Mouse (Mus musculus) layer of hippocampus, adult 18-20 months (tissue): ENCODE results near the gene St8sia1. TPM values are rescaled to one million over a fixed set of nuclear protein-coding genes. Genes with fewer than 3 reads are reported as not detected.
A peak's percentile ranks its signal among the peaks of the same experiment; 100 is the strongest.

Experiments
- DNase-seq, 2 experiments: peaks; one replicate each; pipeline ENCODE4 v3.0.0; 2022; ENCODE audit warnings: low spot score in 2 of 2
- total RNA-seq, 2 experiments: library from RNA; stranded (reverse); gene quantifications; 2 replicates each; pipeline ENCODE4 v1.2.3; 2021

The St8sia1 gene
- total RNA-seq, 2 experiments from 2014 or later, result 34.1 TPM

DNA sequence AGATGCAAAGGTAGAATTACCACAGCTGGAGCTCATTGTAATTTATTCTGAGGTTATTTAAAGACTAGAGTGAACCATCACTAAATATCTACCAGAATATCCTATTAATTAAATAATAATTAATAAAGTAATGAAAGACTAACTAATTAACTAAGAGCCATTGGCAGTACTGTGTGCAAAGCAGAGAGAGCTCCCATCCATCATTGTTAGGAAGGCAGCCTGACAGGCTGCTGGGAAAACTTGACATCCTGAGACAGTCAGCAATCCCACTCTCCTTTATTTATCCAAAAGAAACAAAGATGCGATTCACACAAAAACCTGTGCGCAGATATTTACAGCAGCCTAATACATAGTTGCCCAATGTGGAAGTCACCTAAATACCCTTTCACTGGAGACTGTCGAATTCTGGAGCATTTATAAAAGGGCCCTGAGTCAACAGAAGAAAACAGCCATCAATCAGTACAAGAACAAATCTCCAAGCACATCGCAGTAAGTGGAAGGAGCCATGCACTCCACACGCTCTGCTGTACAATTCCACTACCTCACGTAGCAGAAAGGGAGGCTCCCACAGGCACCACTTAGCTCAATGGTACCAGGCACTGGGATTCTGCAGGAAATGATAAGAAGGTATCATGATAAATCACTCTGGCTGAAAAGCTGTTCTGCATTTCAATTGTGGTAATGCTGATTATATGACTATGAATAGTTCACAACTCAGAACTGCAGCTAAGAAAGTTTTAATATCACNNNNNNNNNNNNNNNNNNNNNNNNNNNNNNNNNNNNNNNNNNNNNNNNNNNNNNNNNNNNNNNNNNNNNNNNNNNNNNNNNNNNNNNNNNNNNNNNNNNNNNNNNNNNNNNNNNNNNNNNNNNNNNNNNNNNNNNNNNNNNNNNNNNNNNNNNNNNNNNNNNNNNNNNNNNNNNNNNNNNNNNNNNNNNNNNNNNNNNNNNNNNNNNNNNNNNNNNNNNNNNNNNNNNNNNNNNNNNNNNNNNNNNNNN, 15.7 kb upstream of the St8sia1 start:
- no peak for DNase-seq

DNA sequence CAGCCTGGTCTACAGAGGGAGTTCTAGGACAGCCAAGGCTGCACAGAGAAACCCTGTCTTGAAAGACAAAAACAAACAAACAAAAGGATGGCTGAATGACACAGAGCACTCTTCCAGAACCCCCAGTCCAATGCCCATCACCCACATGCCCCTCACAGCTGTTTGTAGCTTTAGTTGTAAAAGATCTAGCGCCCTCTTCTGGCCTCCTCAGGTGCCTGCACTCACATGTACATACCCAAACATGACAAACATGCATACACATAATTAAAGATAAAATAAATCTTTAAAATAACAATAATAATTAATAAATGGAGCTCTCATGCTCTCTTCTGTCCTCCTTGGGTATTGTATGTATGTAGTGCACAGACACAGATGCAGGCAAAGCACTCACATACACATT, 13.0 kb upstream of the St8sia1 start:
- no peak for DNase-seq

DNA sequence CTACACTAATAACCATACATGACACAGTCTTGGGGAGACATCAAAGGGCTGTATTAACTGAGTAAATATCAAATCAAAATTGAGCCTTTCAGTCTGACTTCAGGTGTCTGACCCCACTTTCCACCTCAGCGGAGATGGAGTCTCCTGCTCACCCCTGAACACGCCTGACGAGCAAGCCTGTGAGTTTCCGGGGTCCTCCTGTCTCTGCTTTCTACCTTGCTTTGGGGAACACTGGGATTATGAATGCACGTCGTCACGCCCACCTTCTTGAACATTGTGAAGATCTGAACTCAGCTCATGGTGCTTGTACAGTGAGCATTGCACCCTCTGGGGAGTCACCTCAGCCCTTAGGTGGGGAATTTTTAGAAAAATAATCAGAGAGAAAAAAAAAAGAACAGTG, 9.0 kb upstream of the St8sia1 start:
- no peak for DNase-seq

DNA sequence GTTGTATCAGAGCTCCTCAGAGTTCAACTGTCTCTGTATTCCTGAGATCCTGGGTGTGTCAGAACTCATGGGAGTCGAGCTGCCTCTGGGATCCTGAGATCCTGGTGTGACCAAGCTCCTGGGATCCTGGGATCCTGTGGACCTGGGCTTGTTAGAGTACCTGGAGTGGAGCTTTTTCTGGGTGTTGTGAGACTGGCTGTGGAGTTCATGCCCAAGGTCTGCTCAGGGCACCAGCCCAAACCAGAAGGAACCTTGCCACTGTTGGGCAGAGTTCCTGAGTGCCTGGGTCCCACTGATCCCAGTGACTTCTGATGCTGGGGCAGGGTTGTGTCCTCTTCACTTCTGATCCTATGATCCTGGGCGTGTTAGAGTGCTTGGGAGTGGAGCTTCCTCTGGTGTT, 8.0 kb upstream of the St8sia1 start:
- DNase-seq, result no peak

DNA sequence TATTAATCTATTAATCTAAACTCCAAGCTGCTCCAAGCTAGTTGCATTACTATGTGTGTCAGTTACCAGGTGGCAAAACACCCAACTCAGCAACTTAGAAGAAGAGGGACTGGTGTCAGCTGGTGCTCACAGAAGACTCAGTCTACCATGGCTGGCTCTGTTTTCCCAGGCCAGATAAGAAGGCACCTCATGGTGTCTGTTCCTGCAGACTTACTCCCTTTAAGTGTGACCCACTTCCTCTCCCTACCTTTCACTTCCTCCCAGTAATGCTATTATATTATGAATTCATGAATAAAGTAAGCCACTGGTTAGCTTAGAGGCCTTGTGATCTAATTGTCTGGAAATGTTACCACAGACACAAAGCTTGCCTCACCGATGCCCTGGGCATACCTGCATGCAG, 3.2 kb upstream of the St8sia1 start:
- DNase-seq, result no peak

DNA sequence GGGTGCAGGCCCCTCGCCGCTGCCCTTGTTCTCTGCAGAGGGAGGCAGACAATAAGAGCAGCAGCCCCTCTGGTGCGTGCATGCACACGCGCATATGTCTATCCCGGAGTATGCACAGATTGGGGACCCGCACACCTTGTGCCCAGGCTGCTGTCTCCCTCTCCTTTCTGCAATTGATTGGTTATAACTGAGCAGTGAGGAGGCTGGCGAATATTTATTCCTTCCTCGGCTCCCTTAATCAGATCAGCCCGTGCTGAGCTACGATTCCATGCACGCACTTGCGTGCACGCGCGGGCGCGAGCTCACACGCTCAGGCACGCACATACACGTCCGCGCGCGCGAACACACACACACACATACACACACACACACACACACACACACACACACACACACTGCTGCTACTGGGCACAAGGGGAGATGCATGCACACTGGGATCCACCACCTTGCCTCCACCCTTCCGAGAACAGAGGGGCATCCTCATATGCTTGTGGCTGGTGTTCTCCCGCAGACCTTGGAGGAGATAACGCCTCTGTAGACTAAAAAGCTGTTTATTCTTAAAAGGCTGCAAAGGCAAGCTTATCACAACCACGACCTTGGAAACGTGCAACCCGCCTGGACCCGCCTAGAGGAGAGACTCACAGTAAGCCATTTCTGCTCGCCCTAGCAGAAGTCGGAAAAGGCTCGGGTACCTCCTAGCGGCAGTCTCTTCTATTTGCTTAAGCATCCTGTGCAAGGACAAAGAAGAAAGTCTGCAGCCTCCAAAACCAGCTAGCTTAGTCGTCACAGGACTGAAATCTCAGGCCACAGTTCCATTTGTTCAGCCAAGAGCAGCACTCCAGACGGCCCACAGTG, 506 bp upstream of the St8sia1 start:
- peak; percentile 78 to 91 for DNase-seq

DNA sequence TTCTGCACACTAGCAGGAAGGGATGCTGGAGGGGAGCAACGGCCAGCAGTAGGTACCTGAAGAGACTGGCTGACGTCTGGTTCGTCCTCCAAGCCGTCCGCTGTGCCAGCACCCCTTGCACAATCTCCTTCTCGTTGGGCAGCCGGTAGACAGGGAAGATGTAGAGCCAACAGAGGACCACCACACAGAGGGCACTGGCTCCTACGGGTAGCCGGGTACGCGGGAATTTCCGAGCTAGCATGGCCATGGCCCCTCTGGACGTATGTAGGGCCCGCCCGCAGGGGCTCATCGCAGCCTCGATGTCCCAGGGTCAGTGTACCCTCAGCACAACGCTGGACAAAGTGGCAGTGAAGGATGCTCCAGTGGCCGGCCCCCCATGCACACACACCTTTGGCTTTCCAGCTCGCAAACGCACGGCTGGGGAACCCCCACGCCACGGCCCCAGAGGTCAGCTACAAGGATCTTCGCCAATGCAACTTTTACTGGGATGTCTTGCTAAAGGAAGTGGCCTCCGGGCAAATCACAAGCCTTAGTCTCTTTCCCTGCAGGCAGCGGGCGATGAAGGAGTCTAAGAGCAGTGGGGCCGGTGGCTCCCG, 674 bp downstream of the St8sia1 start:
- peak in 1 of 2 experiments; percentile 8 for DNase-seq

DNA sequence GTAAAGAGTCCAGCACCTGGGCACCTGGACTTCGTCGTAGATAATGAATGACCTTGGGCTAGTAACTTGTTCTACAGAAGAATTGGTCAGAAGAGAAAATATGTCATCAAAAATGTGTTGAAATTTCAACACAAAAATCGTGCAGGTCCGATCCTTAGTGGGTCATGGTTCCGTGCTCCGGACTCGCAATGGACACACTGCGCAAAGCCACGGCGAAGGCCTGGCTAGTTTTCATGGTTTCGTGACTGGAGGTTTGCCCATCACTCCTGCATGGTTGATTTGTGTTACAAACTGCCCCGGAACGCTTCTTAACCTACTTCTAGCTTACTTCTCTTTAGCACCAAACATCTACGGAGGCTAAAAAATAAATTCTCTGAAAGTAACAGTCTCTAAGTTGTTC, 1.4 kb downstream of the St8sia1 start:
- DNase-seq, result no peak

DNA sequence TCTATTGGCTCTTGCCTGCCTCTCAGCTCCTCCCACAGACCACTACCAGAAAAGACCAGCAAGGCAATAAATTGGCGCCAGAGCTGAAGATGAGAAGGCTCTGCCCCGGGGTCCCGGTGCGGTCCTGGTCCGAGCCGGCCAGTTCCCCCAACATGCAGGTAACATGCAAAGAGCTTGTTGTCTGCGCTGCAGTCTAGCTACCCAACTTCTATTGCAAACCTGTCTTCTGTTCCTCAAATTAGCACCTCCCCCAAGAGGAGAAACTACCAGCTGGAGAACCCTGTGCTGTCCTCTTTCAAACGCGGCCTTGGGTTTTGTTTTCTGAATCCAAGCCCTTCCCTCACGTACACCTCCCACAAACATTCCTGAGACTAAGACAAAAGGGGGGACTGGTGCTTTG, 1.8 kb downstream of the St8sia1 start:
- no peak for DNase-seq

DNA sequence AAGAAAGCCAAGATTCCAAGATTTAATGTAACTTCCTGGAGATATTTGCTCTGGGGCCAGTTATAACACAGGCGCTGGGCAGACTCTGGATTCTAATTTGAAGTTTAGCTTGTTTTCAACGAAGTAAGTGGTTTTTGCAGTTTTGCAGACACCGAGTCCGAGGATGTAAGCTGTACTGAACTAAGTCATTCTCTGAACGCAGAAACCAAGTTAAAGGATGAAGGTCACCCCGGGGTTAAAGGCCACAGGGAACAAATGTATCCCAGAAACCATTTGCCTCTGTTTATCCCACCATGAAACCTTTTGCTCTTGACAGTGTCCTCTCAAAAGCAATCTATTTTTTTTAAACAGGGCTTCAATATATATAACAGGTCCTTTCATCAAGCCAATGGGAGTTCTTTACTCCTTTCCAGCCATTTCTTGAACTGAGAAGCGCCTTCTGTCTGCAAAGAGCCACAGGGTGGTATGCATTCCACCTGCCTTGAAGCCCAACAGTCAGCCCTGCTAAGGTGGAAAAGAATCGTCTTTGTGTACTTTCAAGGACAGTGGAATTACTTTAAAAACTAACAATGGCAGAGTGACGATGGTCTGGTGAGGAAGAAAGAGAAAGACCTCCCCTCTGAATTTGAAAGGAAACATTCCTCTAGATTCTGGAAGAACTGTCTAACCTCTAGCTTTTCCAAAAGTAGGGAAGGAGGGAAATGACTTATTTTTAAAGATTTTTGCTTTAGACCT, 2.4 kb downstream of the St8sia1 start:
- no peak for DNase-seq

DNA sequence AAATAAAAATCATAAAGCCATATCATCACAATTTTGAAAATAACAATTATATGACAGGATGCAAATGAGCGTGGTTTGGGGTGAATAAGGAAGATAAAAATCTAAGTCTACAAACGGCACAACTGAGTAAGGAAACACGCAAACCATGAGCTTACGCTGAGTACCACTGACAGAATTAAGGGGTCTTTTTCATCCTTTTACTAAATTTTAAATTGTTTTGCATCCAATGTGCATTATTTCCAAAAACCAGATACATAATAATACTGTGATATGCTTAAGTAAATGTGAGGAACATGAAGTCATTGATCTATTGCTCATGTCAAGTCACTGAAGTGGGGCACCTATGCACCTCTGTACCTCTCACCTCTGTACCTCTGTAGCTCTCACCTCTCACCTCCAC, 7.7 kb downstream of the St8sia1 start:
- no peak for DNase-seq

DNA sequence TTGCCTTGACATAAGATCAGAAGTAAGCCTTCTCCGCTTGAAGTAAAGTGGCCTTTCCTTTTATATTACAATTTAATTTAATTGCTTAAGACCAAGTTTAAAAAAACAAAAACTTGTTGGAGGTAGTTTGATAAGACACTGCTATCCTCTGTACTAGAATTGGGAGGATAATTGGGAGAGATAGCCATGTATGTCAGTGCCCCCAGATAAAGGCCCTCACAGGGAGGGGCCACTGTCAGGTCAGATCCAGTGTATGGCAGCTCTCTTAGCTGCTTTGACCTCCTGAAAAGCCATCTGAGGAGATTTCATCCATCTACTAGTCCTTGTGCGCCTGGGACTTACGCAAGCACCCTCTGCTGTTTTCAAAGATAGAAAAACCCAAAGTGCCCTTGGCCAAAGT, 9.0 kb downstream of the St8sia1 start:
- no peak for DNase-seq

DNA sequence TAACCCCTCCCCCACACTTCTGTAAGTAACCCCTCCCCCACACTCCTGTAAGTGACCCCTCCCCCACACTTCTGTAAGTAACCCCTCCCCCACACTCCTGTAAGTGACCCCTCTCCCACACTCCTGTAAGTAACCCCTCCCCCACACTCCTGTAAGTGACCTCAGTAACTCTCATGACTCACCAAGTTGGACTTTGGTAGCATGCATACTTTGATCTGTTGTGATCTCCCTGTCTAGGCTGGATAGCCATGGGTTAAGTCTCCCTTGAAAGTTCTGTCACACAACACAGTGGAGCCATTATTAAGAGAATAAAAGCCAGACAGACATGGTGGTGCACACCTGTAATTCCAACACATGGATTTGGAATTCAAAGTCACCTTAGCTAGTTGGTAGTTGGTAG, 11.1 kb downstream of the St8sia1 start:
- DNase-seq, result no peak

DNA sequence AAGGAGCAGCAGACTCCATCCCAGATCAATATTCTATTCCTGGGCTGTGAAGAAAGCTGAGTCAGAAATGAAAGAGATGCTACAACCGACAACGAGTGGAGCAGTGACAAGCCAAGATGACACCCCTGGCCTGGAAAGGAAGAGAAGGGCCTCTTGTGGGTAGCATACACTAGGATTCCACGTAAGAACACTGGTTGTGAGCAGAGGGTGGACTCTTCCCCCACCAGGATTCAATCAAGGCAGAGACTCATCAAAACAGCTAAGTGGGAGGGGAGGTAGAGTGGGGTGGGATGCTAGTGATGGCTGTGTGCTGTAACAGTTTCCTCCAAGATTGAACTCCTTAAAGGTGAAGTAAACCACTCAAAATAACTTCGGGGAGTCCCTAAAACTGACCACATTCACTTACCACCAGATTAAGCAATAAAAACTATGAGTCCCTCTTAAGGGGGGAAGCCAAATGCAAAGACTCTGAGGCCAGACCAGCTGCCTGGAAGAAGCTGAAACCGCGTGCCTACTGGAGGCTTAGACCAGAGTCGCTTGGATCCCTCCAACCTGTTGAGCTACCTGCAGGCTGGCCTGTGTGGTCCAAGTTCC, 11.8 kb downstream of the St8sia1 start:
- no peak for DNase-seq

DNA sequence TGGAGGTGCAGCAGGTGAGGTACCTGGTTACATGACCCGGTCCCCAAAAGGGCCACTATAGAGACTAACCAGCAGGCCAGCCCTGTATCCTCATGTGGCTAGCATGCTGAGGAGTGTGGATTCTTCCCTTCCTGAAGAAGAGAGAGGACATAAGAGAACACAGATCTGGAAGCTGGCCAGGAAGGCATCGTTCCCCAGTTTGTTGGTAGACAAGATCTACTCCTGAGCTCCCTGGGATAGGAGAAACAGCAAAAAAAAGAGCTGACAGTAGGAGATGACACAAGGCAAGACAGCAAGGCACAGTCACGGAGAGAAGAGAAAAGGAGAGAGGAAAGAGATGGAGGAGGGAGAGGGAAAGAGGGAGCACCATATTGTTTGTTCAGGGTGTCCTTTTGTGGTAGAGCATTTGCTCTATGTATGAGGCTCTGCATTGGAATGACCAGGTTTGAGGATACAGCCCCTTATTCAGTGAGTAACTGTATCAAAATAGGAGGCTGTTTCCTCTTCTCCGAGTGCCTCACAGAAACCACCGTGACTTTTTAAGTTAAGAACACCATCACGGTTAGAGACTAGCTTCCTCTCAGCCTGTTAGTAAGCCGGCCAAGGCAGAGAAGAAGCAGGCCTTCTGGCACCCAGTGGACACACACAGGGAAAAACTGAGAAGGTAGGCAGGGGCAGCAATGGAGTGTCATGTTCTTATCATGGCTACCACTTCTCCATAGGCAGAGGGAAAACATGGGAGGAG, 12.5 kb downstream of the St8sia1 start:
- DNase-seq, result peak; percentile 29 to 63

DNA sequence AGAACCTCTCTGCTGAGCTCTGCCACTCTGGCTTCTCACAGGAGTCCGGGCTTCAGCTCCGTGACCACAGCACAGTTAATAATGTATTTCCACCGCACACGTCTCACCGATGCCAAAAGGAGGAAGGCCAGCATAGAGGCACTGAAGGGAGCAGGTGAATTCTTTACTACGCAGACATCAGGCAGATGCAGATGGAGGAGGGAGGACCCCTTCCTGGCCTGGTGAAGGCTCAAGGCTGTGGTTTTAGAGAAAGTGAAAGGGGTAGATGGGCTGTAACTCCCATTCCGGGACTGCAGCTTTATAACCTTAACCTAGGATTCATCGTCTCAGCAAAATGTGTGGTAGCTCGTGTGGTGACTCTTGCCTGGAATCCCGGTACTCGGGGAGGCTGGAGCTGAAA, 13.9 kb downstream of the St8sia1 start:
- DNase-seq, result no peak

DNA sequence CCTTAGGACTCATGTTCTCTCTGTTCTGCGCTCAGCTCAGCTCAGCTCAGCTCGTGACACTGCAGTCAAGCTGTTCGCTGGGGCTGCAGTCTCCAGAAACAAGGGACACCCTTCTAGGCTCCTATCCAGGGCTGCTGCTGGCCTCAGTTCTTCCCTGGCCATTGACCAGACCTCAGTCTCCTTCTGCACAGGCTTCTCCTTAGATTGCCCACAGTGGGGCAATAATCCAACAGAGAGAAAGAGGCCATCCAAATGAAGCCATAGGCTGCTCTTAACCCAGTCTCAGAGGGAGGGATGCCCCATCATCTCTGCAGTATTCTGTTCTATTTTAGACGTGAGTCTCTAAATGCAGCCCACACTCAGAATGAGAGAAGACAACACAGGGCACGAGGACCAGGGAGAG, 15.3 kb downstream of the St8sia1 start:
- DNase-seq, result peak; percentile 39 to 62

DNA sequence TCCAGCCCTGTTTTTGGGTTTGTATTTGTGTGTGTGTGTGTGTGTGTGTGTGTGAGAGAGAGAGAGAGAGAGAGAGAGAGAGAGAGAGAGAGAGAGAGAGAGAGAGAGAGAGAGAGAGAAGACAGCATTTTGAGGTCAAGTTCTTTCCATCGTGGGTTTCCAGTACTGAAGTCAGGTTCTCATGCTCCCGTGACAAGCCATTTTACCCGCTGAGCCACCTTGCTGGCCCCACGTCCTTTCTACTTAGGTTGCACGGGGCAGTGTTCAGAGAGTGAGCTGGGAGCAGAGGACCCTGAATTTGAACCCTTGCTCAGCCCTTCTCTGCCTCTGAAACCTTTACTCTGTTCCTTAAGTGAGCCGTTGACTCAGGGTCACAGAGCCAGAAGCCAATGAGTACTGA, 17.2 kb downstream of the St8sia1 start:
- DNase-seq, result no peak

DNA sequence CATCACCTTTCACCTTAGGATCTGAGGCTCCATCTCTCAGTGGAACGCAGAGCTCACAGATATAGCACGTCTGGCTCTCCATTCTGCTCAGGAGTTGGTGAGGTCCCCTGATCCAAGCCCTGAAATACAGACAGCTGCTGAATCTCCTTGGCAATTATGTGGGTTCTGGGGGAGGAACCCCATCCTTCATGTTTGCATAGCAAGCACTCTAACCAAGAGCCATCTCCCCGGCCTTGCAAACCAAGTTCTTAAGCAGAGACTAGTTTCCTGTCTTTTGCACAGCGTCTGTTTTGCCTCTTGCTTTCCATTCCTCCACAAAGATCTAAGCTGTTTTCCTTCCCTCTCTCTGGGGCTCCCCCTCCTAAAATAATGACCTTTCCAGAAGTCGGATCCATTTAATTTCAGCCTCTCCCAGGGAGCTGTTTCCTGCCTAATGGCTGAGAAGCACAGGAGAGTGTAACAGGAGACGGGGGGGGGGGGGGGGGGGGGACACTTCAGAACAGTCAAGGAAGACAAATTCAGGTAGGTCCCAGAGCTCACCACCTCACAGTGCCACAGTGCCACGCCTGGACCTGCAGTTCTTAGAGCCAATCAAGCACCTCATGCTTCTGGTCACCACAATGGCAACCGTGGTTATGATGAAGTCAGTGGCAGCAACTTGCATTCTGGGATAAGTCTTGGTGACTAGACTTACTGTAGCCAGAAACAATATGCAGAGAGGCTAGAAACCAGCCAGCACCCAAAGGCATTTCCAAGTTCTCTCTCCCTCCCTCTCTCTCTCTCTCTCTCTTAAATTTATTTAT, 18.0 kb downstream of the St8sia1 start:
- no peak for DNase-seq
